Mouse (Mus musculus) intestine, postnatal 0 days (tissue): ENCODE data around the gene Tbkbp1. TPM values are rescaled to one million over a fixed set of nuclear protein-coding genes. Genes with fewer than 3 reads are reported as not detected.
A peak's percentile ranks its signal among the peaks of the same experiment; 100 is the strongest.

ENCODE experiments used
- ATAC-seq: fragments of 200-750 bp; cut with Nextera tagmentation; 2 replicates; pipeline ENCODE4 v1.8.0; 2017; ENCODE audit warnings: mild to moderate bottlenecking, moderate TSS enrichment, moderate library complexity
- H3K27ac ChIP-seq: fragments of 300-500 bp; sonication (generic); 2 replicates; pipeline ENCODE4 v1.5.1; 2014; ENCODE audit warnings: mild to moderate bottlenecking, low read depth, low read length, moderate library complexity
- H3K27me3 ChIP-seq: fragments of 300-500 bp; sonication (generic); replicated peaks from 2 replicates; pipeline ENCODE4 v1.6.1; 2014; ENCODE audit warnings: low read length, mixed read lengths; ENCODE audit not compliant: control insufficient read depth, insufficient read depth
- H3K36me3 ChIP-seq: fragments of 300-500 bp; sonication (generic); 2 replicates; pipeline ENCODE4 v1.6.1; 2014; ENCODE audit warnings: mild to moderate bottlenecking, moderate library complexity; ENCODE audit not compliant: control insufficient read depth, insufficient read depth
- H3K4me1 ChIP-seq: fragments of 300-500 bp; sonication (generic); replicated peaks from 2 replicates; pipeline ENCODE4 v1.6.1; 2014; ENCODE audit warnings: antibody characterized with exemption, low read length, mixed read lengths; ENCODE audit not compliant: control insufficient read depth, insufficient read depth
- H3K4me2 ChIP-seq: fragments of 300-500 bp; sonication (generic); replicated peaks from 2 replicates; pipeline ENCODE4 v1.6.1; 2014; ENCODE audit warnings: low read depth, mild to moderate bottlenecking, moderate library complexity
- H3K4me3 ChIP-seq: fragments of 300-500 bp; sonication (generic); 2 replicates; pipeline ENCODE4 v1.5.1; 2014; ENCODE audit warnings: low read depth, low read length
- H3K9ac ChIP-seq: fragments of 300-500 bp; sonication (generic); 2 replicates; pipeline ENCODE4 v1.6.1; 2014; ENCODE audit warnings: mild to moderate bottlenecking, low read depth, low read length
- H3K9me3 ChIP-seq: fragments of 300-500 bp; sonication (generic); 2 replicates; pipeline ENCODE4 v1.6.1; 2016; ENCODE audit warnings: mixed run types; ENCODE audit not compliant: control insufficient read depth
- CTCF ChIP-seq: sonication (generic); IDR thresholded peaks from 2 replicates; pipeline ENCODE4 v1.5.1; 2016; ENCODE audit warnings: low read depth, mild to moderate bottlenecking, control low read depth, antibody characterized with exemption, moderate library complexity
- WGBS: fragments of 180-500 bp; shearing (Covaris S2); extraction: QIAGEN DNeasy Blood & Tissue Kit; methylation state at CpG from one replicate; pipeline ENCODE4 v1.1.7; 2014; 5-methylcytosine and 5-hydroxymethylcytosine counted together
- polyA plus RNA-seq: library from polyadenylated mRNA; unstranded; fragments of >200 nt; fragmentation: Nextera tagmentation; extraction: Ambion mirVana; gene quantifications from 2 replicates; pipeline ENCODE4 v1.2.1, GENCODE M21; 2015

Tbkbp1 gene
- polyA plus RNA-seq, 1 experiment from 2014 or later = 1.7 TPM

- TF ChIP-seq CTCF = peak; percentile 84
- Histone ChIP-seq H3K9me3 (no peaks in the 10 kb centered on the region), H3K4me3 (no peak overlapping the region), H3K4me2 (no peak overlapping the region), H3K4me1 (no peaks in the 10 kb centered on the region), H3K27ac (no peak overlapping the region), H3K36me3 (peaks cover 96% of the 10 kb centered on the region), H3K27me3 (no peaks in the 10 kb centered on the region), H3K9ac (no peak overlapping the region)
- ATAC-seq = no peak
- WGBS = 43% methylated on average over 3 of the region's 3 CpGs
Observed at GRCm38 (mm10) chr11:97176851-97177250, 25.6 kb upstream of the Tbkbp1 start.

- Histone ChIP-seq H3K9ac (no peak overlapping the region), H3K4me3 (no peak overlapping the region), H3K27ac (no peak overlapping the region), H3K4me1 (no peaks in the 10 kb centered on the region), H3K9me3 (no peaks in the 10 kb centered on the region), H3K27me3 (no peaks in the 10 kb centered on the region), H3K36me3 (peaks cover 96% of the 10 kb centered on the region), H3K4me2 (no peak overlapping the region)
- WGBS = 92% methylated on average over 7 of the region's 7 CpGs
- no peak for TF ChIP-seq CTCF
- no peak for ATAC-seq
Observed at GRCm38 (mm10) chr11:97175499-97175898, 24.2 kb upstream of the Tbkbp1 start.

GRCm38 (mm10) chr11:97160341-97160740 lies 9.0 kb upstream of the Tbkbp1 start:
- no peaks in the 10 kb centered on the region for H3K4me1 ChIP-seq
- H3K9ac ChIP-seq = no peak overlapping the region
- no peak overlapping the region for H3K4me2 ChIP-seq
- no peak for ATAC-seq
- no peak overlapping the region for H3K27ac ChIP-seq
- no peaks in the 10 kb centered on the region for H3K27me3 ChIP-seq
- 70% methylated on average over 6 of the region's 6 CpGs for WGBS
- TF ChIP-seq CTCF = no peak
- H3K4me3 ChIP-seq = no peak overlapping the region
- peaks cover 71% of the 10 kb centered on the region for H3K36me3 ChIP-seq
- no peaks in the 10 kb centered on the region for H3K9me3 ChIP-seq

GRCm38 (mm10) chr11:97156999-97157398 lies 5.7 kb upstream of the Tbkbp1 start:
- Histone ChIP-seq H3K4me1 (no peaks in the 10 kb centered on the region), H3K4me2 (no peak overlapping the region), H3K9me3 (no peaks in the 10 kb centered on the region), H3K27me3 (peaks cover 7% of the 10 kb centered on the region; the same call in 1 of the 2 replicates), H3K9ac (no peak overlapping the region), H3K27ac (no peak overlapping the region), H3K36me3 (peaks cover 43% of the 10 kb centered on the region), H3K4me3 (no peak overlapping the region)
- no peak for ATAC-seq
- no peak for TF ChIP-seq CTCF
- WGBS = 77% methylated on average over 7 of the region's 7 CpGs

- Histone ChIP-seq H3K27me3 (peaks cover 16% of the 10 kb centered on the region; the same call in 1 of the 2 replicates), H3K4me2 (no peak overlapping the region)
- ATAC-seq = no peak
Observed at GRCm38 (mm10) chr11:97152662-97153287, 1.5 kb upstream of the Tbkbp1 start.

GRCm38 (mm10) chr11:97152023-97152426 lies 730 bp upstream of the Tbkbp1 start:
- 2% methylated on average over 11 of the region's 11 CpGs for WGBS
- no peak for ATAC-seq
- H3K4me3 ChIP-seq = peak overlapping the region; percentile 76
- H3K27me3 ChIP-seq = peaks cover 21% of the 10 kb centered on the region; the same call in 1 of the 2 replicates
- H3K36me3 ChIP-seq = peaks cover 5% of the 10 kb centered on the region; the same call in 1 of the 2 replicates
- TF ChIP-seq CTCF = no peak
- no peak overlapping the region for H3K27ac ChIP-seq
- peak overlapping the region; percentile 95; the same call in 1 of the 2 replicates for H3K4me2 ChIP-seq
- no peak overlapping the region for H3K9ac ChIP-seq
- H3K4me1 ChIP-seq = no peaks in the 10 kb centered on the region
- H3K9me3 ChIP-seq = no peaks in the 10 kb centered on the region

More at GRCm38 (mm10) chr11:97152662-97153287, 1.5 kb upstream of the Tbkbp1 start:
- Histone ChIP-seq H3K36me3 (peaks cover 8% of the 10 kb centered on the region; the same call in 1 of the 2 replicates), H3K9ac (no peak overlapping the region), H3K4me3 (no peak overlapping the region), H3K4me1 (no peaks in the 10 kb centered on the region), H3K9me3 (no peaks in the 10 kb centered on the region), H3K27ac (no peak overlapping the region)
- TF ChIP-seq CTCF = peak; percentile 49
- 39% methylated on average over 10 of the region's 10 CpGs for WGBS
